Mouse (Mus musculus) myocyte (in vitro differentiated cells): ENCODE measurements around the gene Itk. TPM values are rescaled to one million over a fixed set of nuclear protein-coding genes. Genes with fewer than 3 reads are reported as not detected.

ENCODE experiments used
- H3K27me3 ChIP-seq: one replicate; pipeline ENCODE4 v1.6.1; 2011; ENCODE audit not compliant: control insufficient read depth, insufficient read depth, insufficient read length
- H3K36me3 ChIP-seq: one replicate; pipeline ENCODE4 v1.6.1; 2011; ENCODE audit not compliant: control insufficient read depth, insufficient read depth
- H3K4me2 ChIP-seq: one replicate; pipeline ENCODE4 v1.6.1; 2011; ENCODE audit warnings: low read depth, control low read depth
- H3K4me3 ChIP-seq: one replicate; pipeline ENCODE4 v1.5.1; 2011; ENCODE audit warnings: mild to moderate bottlenecking, control low read depth, moderate library complexity
- H3K79me2 ChIP-seq: one replicate; pipeline ENCODE4 v1.6.1; 2011; ENCODE audit not compliant: control insufficient read depth, insufficient read depth
- H3ac ChIP-seq: one replicate; pipeline ENCODE4 v1.6.1; 2011; ENCODE audit not compliant: control insufficient read depth, insufficient read length
- CEBPB ChIP-seq: IDR thresholded peaks from 2 replicates; pipeline ENCODE4 v1.6.1; 2011; ENCODE audit warnings: mild to moderate bottlenecking, moderate library complexity; ENCODE audit not compliant: poor library complexity, insufficient read depth, severe bottlenecking
- E2F4 ChIP-seq: IDR thresholded peaks from one replicate; pipeline ENCODE4 v1.6.1; 2011; ENCODE audit warnings: mild to moderate bottlenecking, control low read depth, moderate library complexity; ENCODE audit not compliant: insufficient read depth
- MAX ChIP-seq: IDR thresholded peaks from one replicate; pipeline ENCODE4 v1.6.1; 2011; ENCODE audit warnings: low read depth, mild to moderate bottlenecking, control low read depth
- MYOD1 ChIP-seq, 3 experiments: IDR thresholded peaks; one replicate each; pipeline ENCODE4 v1.6.1; 2011; ENCODE audit warnings: control low read depth in 2 of 3, low read depth in 2 of 3, mild to moderate bottlenecking in 2 of 3, moderate library complexity in 1 of 3; ENCODE audit not compliant: insufficient read length in 2 of 3, control insufficient read depth in 1 of 3
- MYOG ChIP-seq, 3 experiments: IDR thresholded peaks; one replicate each; pipeline ENCODE4 v1.6.1; 2011; ENCODE audit warnings: control low read depth in 2 of 3, low read depth in 2 of 3, mild to moderate bottlenecking in 2 of 3; ENCODE audit not compliant: insufficient read length in 2 of 3, control insufficient read depth in 1 of 3, insufficient read depth in 1 of 3
- POLR2A ChIP-seq: IDR thresholded peaks from one replicate; pipeline ENCODE4 v1.6.1; 2011; ENCODE audit warnings: low read depth, mild to moderate bottlenecking, control low read depth, moderate library complexity; ENCODE audit not compliant: insufficient read length
- POLR2AphosphoS2 ChIP-seq: IDR thresholded peaks from one replicate; pipeline ENCODE4 v1.6.1; 2011; ENCODE audit warnings: low read depth, control low read depth; ENCODE audit not compliant: insufficient read length
- REST ChIP-seq: IDR thresholded peaks from one replicate; pipeline ENCODE4 v1.6.1; 2011; ENCODE audit warnings: mild to moderate bottlenecking, control low read depth, moderate library complexity; ENCODE audit not compliant: insufficient read depth, insufficient read length
- SRF ChIP-seq: IDR thresholded peaks from one replicate; pipeline ENCODE4 v1.6.1; 2011; ENCODE audit warnings: low read depth; ENCODE audit not compliant: control insufficient read depth, insufficient read length
- TCF12 ChIP-seq: IDR thresholded peaks from one replicate; pipeline ENCODE4 v1.6.1; 2011; ENCODE audit warnings: mild to moderate bottlenecking, control low read depth; ENCODE audit not compliant: poor library complexity, insufficient read depth, severe bottlenecking
- TCF3 ChIP-seq: IDR thresholded peaks from one replicate; pipeline ENCODE4 v1.6.1; 2011; ENCODE audit warnings: low read depth, control low read depth; ENCODE audit not compliant: insufficient read length
- USF1 ChIP-seq: IDR thresholded peaks from one replicate; pipeline ENCODE4 v1.6.1; 2011; ENCODE audit warnings: low read depth, mild to moderate bottlenecking, control low read depth, moderate library complexity
- polyA plus RNA-seq: library from polyadenylated mRNA; unstranded; fragments of >200 nt; fragmentation: generic; extraction: Trizol; gene quantifications from one replicate; pipeline ENCODE4 v1.2.1, GENCODE M21; 2012; ENCODE audit warnings: missing spikeins

Itk gene
- polyA plus RNA-seq, 1 experiment = 0.01 TPM

DNA sequence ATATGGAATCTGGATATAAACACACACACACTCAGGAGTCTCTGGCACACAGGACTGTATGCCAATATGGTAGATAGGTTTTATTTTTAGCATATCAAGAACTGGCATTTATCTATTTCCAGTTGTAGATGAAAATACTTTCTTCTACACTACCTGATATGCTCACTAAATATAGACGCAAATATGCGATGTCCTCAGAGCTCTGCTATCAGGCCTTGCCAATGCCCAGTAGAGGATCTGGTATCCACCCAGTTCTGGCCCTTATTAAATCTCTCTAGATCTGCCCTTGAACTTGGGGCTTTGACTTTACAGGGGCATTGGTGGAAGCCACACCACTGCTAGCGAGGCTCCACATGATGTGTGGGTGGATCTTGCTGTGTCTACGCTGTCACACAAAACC lies 47.4 kb downstream of the Itk start:
- H3K36me3 ChIP-seq = no peaks in the 10 kb centered on the region
- H3K4me2 ChIP-seq = no peak overlapping the region
- TF ChIP-seq CEBPB (no peak), USF1 (no peak), SRF (no peak), TCF3 (no peak), TCF12 (no peak), MAX (no peak), REST (no peak), POLR2AphosphoS2 (no peak), E2F4 (no peak), MYOG (IDR thresholded peaks at IDR 0.05; ENCODE audit: control insufficient read depth in 1 of 3, insufficient read depth in 1 of 3, insufficient read length in 2 of 3, low read depth in 2 of 3) (no peak), POLR2A (no peak), MYOD1 (IDR thresholded peaks at IDR 0.05; ENCODE audit: control insufficient read depth in 1 of 3, insufficient read length in 2 of 3, low read depth in 2 of 3) (no peak)

DNA sequence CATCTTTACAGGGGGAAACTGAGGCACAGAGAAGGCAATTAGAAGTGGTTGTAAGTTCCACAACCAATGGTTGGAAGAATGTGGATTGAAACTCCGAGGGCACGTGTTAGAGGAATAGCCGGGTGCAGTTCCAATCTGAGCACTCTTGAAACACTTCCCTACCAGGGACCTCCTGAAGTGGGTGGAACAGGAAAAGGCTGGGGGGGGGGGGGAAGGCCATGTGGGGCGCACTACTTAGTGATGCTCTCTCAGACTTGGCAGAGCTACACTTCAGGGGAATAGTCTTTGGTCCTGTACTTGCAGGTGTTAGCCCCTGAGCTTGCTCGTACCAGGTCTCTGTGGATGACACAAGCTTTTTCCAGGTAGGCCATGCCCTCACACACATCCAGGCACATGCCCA lies 53.3 kb downstream of the Itk start:
- H3K79me2 ChIP-seq = no peaks in the 10 kb centered on the region
- no peaks in the 10 kb centered on the region for H3K36me3 ChIP-seq
- H3K4me2 ChIP-seq = no peak overlapping the region
- TF ChIP-seq REST (no peak), MYOD1 (IDR thresholded peaks at IDR 0.05; ENCODE audit: control insufficient read depth in 1 of 3, insufficient read length in 2 of 3, low read depth in 2 of 3) (no peak), POLR2AphosphoS2 (no peak)
- H3K27me3 ChIP-seq = peaks cover 3% of the 10 kb centered on the region
- H3K4me3 ChIP-seq = no peak overlapping the region
- no peak overlapping the region for H3ac ChIP-seq

More for the DNA sequence above, 47.4 kb downstream of the Itk start:
- no peaks in the 10 kb centered on the region for H3K79me2 ChIP-seq
- no peak overlapping the region for H3K4me3 ChIP-seq
- no peak overlapping the region for H3ac ChIP-seq
- H3K27me3 ChIP-seq = no peaks in the 10 kb centered on the region

DNA sequence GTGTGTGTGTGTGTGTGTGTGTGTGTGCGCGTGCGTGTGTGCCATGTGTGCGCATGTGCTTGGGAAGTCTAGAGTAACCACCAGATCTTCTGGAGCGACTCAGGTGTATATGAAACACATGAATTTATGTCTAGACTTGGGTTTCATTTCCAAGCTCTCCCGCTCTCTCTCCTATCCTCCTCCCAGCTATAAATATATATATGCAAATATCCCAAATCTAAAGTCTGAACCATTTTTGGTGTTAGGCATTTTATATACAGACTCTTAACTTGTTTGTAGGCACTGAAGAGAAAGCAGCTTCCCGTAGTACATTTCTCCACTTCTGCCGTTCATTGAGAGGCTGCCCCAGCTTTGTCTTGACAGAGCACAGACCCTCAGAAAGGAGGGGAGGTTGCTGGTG lies 57.1 kb downstream of the Itk start:
- Histone ChIP-seq H3ac (no peak overlapping the region), H3K4me2 (no peak overlapping the region), H3K27me3 (peaks cover 3% of the 10 kb centered on the region), H3K36me3 (no peaks in the 10 kb centered on the region), H3K79me2 (no peaks in the 10 kb centered on the region), H3K4me3 (no peak overlapping the region)
- no peak for TF ChIP-seq CEBPB
- TF ChIP-seq MYOD1 (IDR thresholded peaks at IDR 0.05; ENCODE audit: control insufficient read depth in 1 of 3, insufficient read length in 2 of 3, low read depth in 2 of 3) = no peak
- TF ChIP-seq POLR2A = no peak
- TF ChIP-seq POLR2AphosphoS2 = no peak
- no peak for TF ChIP-seq REST

DNA sequence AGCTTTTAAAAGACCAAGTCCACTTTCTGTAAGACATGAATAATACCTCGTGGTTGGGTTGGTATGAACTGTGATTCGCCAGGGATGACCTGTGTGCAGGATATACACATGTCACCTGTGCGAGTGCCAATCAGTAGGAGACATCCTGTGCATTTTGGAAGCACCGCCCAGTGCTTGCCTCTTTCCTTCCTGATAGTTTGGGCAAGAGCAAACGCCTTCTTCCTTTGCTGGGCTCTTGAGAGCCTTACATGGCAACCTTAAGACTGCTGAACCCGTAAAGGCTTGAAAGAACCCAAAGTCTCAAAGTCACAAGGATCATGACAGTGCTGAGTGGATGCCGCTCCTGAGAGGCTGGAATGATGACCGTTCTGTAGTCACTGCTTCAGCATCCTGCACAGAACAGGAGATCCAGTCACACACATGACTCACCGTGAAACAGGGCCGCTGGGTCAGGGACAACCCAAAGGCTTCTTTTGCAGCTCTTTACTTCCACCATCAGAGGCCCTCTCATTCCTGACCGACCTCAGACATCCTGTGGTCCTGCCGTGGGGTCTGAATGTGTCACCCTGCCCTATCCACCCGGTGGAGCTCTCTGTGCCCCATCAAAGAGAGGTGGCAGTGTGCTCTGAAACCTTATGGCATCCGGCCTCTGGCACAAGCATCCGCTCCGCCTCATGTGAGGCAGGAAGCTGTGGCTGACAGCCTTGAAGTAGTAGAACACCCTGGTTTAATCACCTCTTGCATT lies 62.9 kb downstream of the Itk start:
- no peak for TF ChIP-seq TCF3
- no peak for TF ChIP-seq POLR2A
- TF ChIP-seq CEBPB = no peak
- no peak for TF ChIP-seq TCF12
- TF ChIP-seq SRF = no peak
- no peak for TF ChIP-seq REST
- H3K36me3 ChIP-seq = no peaks in the 10 kb centered on the region
- H3K79me2 ChIP-seq = no peaks in the 10 kb centered on the region
- H3K4me3 ChIP-seq = no peak overlapping the region
- H3K27me3 ChIP-seq = no peaks in the 10 kb centered on the region
- no peak overlapping the region for H3K4me2 ChIP-seq
- H3ac ChIP-seq = no peak overlapping the region

DNA sequence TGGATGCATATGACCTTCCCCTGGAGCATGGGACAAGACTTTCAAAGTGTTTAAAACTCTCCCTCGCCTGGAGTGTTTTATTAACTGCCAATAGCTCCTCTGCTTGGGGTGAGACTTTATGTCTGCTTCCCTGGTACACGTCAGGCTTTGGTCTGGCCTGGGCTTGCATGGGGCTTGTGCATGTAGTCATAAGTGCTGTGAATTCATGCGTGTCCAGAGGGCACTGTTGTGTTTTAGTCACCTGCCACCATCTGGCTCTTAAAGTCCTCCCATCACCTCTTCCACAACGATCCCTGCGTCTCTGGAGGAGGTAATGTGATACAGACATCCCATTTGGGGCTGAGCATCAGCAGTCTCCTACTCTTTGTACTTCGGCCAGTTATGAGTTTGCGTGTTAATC lies 67.8 kb downstream of the Itk start:
- TF ChIP-seq USF1 (no peak), TCF12 (no peak), TCF3 (no peak), MYOD1 (IDR thresholded peaks at IDR 0.05; ENCODE audit: control insufficient read depth in 1 of 3, insufficient read length in 2 of 3, low read depth in 2 of 3) (no peak), POLR2A (no peak), MAX (no peak), POLR2AphosphoS2 (no peak), MYOG (IDR thresholded peaks at IDR 0.05; ENCODE audit: control insufficient read depth in 1 of 3, insufficient read depth in 1 of 3, insufficient read length in 2 of 3, low read depth in 2 of 3) (no peak), E2F4 (no peak), CEBPB (no peak), SRF (no peak), REST (no peak)
- Histone ChIP-seq H3K4me3 (no peak overlapping the region), H3K27me3 (no peaks in the 10 kb centered on the region), H3K4me2 (no peak overlapping the region), H3ac (no peak overlapping the region), H3K79me2 (no peaks in the 10 kb centered on the region), H3K36me3 (no peaks in the 10 kb centered on the region)
